Mouse (Mus musculus): Measurements from ENCODE around the gene Tmem132e. TPM values are rescaled to one million over a fixed set of nuclear protein-coding genes. Genes with fewer than 3 reads are reported as not detected.

Gene Tmem132e
- polyA plus RNA-seq, 1 experiment from 2014 or later: 0.12 TPM

GRCm38 (mm10) chr11:82490896-82491295 is 102.2 kb downstream of the Tmem132e start:
- Histone ChIP-seq H3K9me3 (replicated peaks; ENCODE audit: control insufficient read depth, low read length) (no peaks in the 10 kb centered on the region), H3K27me3 (ENCODE audit: control insufficient read depth, insufficient read depth, low read depth, low read length) (no peaks in the 10 kb centered on the region), H3K4me1 (ENCODE audit: control insufficient read depth, low read depth, low read length) (no peaks in the 10 kb centered on the region), H3K36me3 (ENCODE audit: control insufficient read depth, insufficient read depth) (no peaks in the 10 kb centered on the region), H3K27ac (ENCODE audit: low read length) (no peak overlapping the region), H3K9ac (ENCODE audit: low read depth, low read length) (no peak overlapping the region), H3K4me3 (ENCODE audit: low read depth, low read length) (no peak overlapping the region), H3K4me2 (ENCODE audit: low read depth, low read length) (no peak overlapping the region)
- 64% methylated on average over 3 of the region's 3 CpGs for WGBS (ENCODE audit: insufficient replicate concordance)
- no peak for ATAC-seq (ENCODE audit: low read depth)

Other genes starting within 250 kb of the Tmem132e start
- gene Ccl1, start 83.2 kb upstream of the Tmem132e start, polyA plus RNA-seq (2015; fragmentation: Nextera tagmentation; extraction: Ambion mirVana): not detected in 2 replicates